Mouse (Mus musculus): Measurements from ENCODE around the gene Bpifb2.

Gene Bpifb2

DNA sequence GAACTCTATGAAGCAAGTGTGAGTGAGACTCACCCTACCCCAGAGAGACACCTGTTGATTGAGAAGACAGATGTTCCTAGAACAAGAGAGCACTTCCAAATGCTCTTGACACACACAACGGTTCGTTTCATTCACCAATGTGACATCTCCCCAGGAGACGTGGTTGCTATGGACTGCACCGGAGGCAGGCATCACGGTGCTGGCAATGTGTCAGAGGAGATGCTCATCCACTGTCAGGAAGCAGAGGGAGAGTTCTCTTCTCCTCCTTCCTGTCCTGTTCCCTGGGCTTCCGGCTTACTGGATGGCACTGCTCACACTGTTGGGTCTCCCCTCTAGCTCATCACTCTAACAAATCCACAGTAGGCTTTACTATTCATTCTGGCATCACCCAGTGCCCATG is 58.5 kb downstream of the Bpifb2 start:
- no peak for DNase-seq (ENCODE audit: low spot score)

DNA sequence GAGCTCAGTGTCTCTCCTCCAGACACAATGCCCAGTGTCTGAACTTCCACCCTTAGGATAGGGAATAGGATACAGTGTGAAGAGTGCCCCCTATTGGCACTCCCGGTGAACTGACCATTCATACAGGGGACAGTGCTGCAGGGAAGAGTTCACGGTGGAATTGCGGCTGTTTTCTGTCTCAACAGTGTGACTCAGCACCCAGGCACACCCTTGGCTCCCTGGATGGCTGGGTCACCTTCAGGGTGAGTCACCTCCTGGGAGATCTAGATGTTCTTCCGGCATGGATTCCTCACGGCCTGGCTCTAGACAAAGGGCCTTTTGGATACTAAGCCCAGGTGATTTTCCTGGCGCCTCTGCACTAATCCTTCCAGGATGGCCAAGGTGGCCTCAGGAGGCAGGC is 60.5 kb downstream of the Bpifb2 start:
- no peak for DNase-seq (ENCODE audit: low spot score)

DNA sequence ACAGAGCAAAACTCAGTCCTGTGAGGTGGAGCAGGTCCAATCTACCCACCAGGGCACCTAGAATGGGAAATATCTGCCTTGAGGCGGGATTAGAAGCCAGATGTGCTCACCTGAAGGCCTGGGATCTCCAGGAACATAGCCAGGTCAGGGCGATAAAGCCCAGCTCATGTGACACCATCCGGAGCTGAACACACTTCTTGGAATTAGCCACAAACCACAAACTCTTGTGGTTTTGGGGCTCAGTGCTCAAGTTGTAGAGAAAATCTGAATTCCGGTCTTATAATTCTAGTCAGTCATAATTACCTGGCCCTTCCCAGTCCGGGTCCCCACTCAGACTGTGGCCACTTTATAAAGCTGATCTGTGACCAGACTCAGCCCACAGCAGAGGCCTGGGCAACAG is 63.0 kb downstream of the Bpifb2 start, which contains the start of gene Bpifb4:
Gene Bpifb4 (plus strand): TSS at position 370 of the 400 bp plus-strand sequence.
- DNase-seq (ENCODE audit: low spot score): no peak

DNA sequence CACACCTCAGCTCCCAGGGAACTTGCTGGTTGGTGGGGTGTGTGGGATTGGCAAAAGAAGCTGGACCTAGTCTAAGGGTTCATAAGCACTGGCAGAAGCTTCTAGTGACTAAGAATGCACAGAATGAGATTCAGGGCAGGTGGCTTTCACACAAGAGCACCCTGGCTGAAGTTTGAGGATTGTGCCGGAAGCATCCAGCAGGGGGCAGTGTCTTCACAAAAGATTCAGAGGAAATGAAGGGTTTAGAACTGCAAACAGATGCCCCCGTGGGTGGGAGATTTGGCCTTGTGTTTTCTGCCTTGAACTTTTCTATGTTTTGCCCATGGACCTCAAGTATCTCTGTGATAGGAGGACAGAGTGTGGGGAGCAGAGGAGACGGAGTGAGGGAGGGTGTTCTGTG is 68.7 kb downstream of the Bpifb2 start:
- peak; percentile 77 for DNase-seq (ENCODE audit: low spot score)

DNA sequence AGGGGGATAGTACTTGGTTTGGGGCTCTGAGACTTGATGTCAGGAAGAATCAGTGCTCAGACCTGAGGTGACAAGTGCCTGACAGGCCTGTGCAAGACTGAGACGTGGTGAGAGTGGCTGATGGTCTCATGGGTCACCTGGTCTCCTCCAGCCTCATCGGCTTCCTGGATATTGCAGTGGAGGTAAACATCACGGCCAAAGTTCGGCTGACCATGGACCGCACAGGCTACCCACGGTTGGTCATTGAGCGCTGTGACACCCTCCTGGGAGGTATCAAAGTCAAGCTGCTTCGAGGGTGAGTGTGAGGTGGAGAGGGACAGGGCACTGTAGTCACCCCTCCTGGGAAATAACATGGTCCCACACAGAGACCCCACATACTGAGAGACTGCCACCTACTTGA is 69.7 kb downstream of the Bpifb2 start:
- DNase-seq (ENCODE audit: low spot score): no peak
